Mouse (Mus musculus): Measurements from ENCODE around the gene Nrxn1. TPM values are rescaled to one million over a fixed set of nuclear protein-coding genes. Genes with fewer than 3 reads are reported as not detected.

Gene Nrxn1
- polyA plus RNA-seq, 1 experiment from 2014 or later: 2.4 TPM

DNA sequence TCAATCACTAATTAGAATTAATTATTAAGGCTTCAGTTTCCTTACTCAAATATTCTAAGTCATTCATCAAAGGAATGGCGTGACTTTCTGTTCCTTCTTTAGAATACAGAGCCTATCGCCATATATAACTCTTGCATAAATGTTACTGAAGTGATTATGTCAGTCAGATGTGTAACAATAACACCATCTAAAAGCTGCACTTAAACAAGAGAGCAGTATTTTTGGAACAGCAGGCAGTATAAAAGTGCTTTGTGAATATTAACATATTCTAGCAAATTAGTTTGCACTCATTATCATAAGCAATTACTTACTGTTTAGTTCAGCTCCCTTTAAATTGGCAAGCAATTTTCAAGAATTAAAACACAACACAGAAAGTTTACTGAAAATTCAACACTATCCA lies 716.3 kb downstream of the Nrxn1 start:
- Histone ChIP-seq H3K4me3 (ENCODE audit: low read length) (no peak overlapping the region), H3K36me3 (ENCODE audit: control insufficient read depth, insufficient read depth, low read length) (no peaks in the 10 kb centered on the region), H3K27ac (ENCODE audit: low read length) (no peak overlapping the region), H3K27me3 (ENCODE audit: control insufficient read depth, insufficient read depth, low read depth, low read length) (no peaks in the 10 kb centered on the region), H3K4me1 (replicated peaks; ENCODE audit: control insufficient read depth, insufficient read depth, low read length) (no peaks in the 10 kb centered on the region), H3K9ac (ENCODE audit: low read length) (no peak overlapping the region), H3K4me2 (ENCODE audit: low read depth, low read length) (no peak overlapping the region), H3K9me3 (ENCODE audit: control insufficient read depth, low read length) (no peaks in the 10 kb centered on the region)
- no peak for ATAC-seq (ENCODE audit: low read depth)
- 89% methylated on average over 2 of the region's 2 CpGs for whole genome bisulfite sequencing

DNA sequence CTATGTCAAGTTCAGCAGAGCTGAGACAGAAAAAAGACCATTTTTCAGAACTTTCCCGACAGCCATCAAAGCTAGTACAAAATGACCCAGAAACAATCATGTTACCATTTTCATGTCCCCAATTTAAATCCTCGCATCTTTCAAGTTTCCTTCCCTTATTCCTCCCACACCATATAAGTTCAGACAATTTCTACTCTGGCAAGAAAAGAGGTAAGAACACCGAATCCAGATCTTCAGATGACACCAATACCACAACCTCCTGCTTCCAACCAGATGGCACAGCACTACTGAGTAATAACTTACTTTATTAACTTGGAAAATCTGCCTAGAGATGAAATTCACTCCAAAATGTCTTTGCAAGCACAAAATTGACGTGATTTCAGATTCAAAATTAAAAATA lies 730.7 kb downstream of the Nrxn1 start:
- no peaks in the 10 kb centered on the region for H3K27me3 ChIP-seq (ENCODE audit: control insufficient read depth, insufficient read depth, low read depth, low read length)
- no peaks in the 10 kb centered on the region for H3K4me1 ChIP-seq (replicated peaks; ENCODE audit: control insufficient read depth, insufficient read depth, low read length)
- H3K27ac ChIP-seq (ENCODE audit: low read length): no peak overlapping the region
- no peak overlapping the region for H3K4me2 ChIP-seq (ENCODE audit: low read depth, low read length)
- no peak for ATAC-seq (ENCODE audit: low read depth)
- H3K36me3 ChIP-seq (ENCODE audit: control insufficient read depth, insufficient read depth, low read length): no peaks in the 10 kb centered on the region
- H3K9me3 ChIP-seq (ENCODE audit: control insufficient read depth, low read length): no peaks in the 10 kb centered on the region
- 77% methylated on average over 4 of the region's 4 CpGs for WGBS
- no peak overlapping the region for H3K9ac ChIP-seq (ENCODE audit: low read length)
- no peak overlapping the region for H3K4me3 ChIP-seq (ENCODE audit: low read length)

DNA sequence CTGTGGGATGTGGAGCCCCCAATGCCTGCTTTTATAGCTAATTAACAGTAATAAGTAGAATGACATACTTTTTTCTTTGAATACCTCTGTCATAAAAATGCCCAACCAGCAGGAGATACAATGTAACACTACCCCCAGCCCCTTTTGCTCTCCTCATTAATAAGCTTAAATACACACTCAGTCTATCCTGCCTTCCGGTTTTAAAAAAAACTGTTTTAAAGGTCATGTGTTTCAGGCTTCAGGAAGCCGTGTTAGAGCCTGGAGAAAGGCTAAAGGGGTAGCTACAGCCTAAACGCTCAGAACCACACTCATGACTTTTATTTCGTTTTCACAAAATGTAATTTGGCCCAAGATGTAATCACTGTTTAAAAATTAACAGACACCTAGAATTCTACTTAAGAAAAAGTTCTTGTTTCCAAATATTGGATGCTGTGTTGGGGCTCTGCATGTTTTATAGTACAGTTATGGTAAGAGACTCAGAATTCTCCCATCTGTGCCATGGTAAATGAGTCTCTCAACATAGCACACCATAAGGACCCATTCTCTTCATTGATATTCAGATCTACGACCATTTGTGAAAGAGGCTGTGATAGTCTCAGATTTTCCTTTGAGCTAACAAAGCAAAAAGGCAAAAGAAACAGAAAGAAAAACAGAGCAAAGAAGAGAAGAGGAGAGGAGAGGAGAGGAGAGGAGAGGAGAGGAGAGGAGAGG lies 743.3 kb downstream of the Nrxn1 start:
- WGBS: 45% methylated on average over 5 of the region's 5 CpGs
- H3K27ac ChIP-seq (ENCODE audit: low read length): no peak overlapping the region
- H3K27me3 ChIP-seq (ENCODE audit: control insufficient read depth, insufficient read depth, low read depth, low read length): no peaks in the 10 kb centered on the region
- ATAC-seq (ENCODE audit: low read depth): no peak
- no peak overlapping the region for H3K9ac ChIP-seq (ENCODE audit: low read length)
- no peaks in the 10 kb centered on the region for H3K9me3 ChIP-seq (ENCODE audit: control insufficient read depth, low read length)
- H3K36me3 ChIP-seq (ENCODE audit: control insufficient read depth, insufficient read depth, low read length): no peaks in the 10 kb centered on the region
- H3K4me3 ChIP-seq (ENCODE audit: low read length): no peak overlapping the region
- H3K4me2 ChIP-seq (ENCODE audit: low read depth, low read length): no peak overlapping the region
- no peaks in the 10 kb centered on the region for H3K4me1 ChIP-seq (replicated peaks; ENCODE audit: control insufficient read depth, insufficient read depth, low read length)

DNA sequence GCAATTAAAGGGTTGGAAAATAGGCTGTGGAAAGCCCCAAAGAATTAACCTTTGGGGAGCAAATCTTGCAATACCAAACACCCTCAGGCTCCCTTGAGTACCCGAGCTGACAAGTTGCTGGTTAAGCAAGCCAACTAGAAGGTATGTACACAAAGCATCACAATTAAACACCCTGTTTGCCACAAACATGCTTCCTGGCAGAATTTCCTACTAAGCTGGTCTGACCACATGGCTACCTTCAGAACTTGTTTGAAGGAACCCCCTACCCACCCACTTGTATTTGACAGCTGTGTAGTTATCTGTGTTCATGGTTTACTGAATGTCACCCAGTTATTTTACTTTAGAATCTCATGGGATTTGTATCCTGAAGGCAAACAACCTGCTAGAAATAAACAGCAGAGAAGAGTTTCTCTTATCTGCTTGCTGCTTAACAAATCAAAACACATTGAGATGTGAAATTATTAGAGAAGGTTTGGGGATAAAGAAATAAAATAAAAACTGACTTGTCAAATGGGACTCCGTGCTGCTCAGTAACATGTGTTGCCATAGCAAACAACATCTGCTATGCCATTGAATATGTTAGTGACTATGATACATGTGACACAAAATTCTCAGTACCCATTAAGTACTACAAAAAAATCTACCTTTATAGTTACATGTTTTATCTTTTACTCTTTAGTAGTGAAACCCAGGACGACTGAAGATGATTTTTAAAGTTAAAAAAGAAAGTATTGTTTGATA lies 746.0 kb downstream of the Nrxn1 start:
- Histone ChIP-seq H3K9me3 (ENCODE audit: control insufficient read depth, low read length) (no peaks in the 10 kb centered on the region), H3K4me3 (ENCODE audit: low read length) (no peak overlapping the region), H3K9ac (ENCODE audit: low read length) (no peak overlapping the region), H3K27me3 (ENCODE audit: control insufficient read depth, insufficient read depth, low read depth, low read length) (no peaks in the 10 kb centered on the region), H3K4me2 (ENCODE audit: low read depth, low read length) (no peak overlapping the region), H3K36me3 (ENCODE audit: control insufficient read depth, insufficient read depth, low read length) (no peaks in the 10 kb centered on the region), H3K27ac (ENCODE audit: low read length) (no peak overlapping the region), H3K4me1 (replicated peaks; ENCODE audit: control insufficient read depth, insufficient read depth, low read length) (no peaks in the 10 kb centered on the region)
- WGBS: 50% methylated on average over 3 of the region's 3 CpGs
- no peak for ATAC-seq (ENCODE audit: low read depth)

DNA sequence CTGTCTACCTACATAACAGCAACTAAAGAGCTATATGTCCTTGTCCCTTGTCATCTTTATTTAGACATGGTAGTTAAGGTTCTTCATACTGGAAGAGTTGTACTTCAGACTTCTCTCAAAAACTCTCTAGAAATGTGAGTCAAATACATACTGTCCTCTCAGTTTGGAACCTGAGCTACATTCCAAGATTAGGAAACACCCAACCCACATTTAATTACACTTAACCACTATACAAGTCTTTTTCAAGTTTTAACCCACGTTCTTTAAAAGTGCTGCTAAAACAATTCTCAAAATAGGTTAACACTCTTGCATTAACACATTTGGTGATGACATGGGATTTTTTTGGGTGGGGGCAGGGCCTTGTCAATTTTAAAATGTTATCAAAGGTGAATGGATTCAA lies 759.4 kb downstream of the Nrxn1 start:
- Histone ChIP-seq H3K36me3 (ENCODE audit: control insufficient read depth, insufficient read depth, low read length) (no peaks in the 10 kb centered on the region), H3K4me1 (replicated peaks; ENCODE audit: control insufficient read depth, insufficient read depth, low read length) (no peaks in the 10 kb centered on the region), H3K4me3 (ENCODE audit: low read length) (no peak overlapping the region), H3K27ac (ENCODE audit: low read length) (no peak overlapping the region), H3K4me2 (ENCODE audit: low read depth, low read length) (no peak overlapping the region), H3K9ac (ENCODE audit: low read length) (no peak overlapping the region), H3K9me3 (ENCODE audit: control insufficient read depth, low read length) (no peaks in the 10 kb centered on the region), H3K27me3 (ENCODE audit: control insufficient read depth, insufficient read depth, low read depth, low read length) (no peaks in the 10 kb centered on the region)
- WGBS: 64% methylated on average over 1 of the region's 1 CpGs
- ATAC-seq (ENCODE audit: low read depth): no peak

DNA sequence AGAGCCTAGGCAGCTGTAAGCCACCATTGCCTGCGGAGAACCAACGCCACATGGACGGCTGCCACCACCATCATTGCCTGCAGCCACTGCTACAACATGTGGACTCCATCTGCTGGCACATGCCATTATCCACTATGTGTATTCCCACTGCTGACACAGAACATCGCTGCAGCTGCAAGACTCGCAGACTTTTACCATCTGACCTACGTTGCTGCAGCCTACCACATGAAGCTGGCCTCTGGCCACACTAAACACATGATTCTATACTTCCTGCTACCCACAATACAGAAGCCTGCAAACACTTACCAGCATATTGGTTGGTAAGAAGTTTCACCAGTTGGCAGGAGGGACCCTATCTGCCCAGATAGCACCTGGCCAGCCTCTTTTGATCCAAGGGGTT lies 769.2 kb downstream of the Nrxn1 start:
- no peaks in the 10 kb centered on the region for H3K9me3 ChIP-seq (ENCODE audit: control insufficient read depth, low read length)
- no peak for ATAC-seq (ENCODE audit: low read depth)

DNA sequence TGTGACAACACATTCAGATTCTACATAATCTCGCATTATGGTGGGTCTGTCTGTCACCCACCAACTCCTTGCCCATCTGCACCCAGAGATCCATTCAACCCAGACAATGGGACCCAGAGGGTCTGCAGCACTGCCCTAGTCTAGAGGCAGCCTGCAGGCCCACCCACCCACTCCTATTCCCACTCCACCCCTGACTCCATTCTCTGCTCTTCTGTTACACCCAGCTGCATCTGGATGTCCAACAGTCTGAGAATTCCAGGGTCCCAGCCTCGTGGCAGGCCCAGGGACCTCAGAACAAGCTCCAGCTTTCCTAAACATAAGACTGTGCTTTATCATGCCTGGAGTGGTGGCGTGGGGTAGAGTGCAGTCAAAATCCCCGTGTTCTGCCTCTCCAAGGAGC lies 820.6 kb downstream of the Nrxn1 start:
- Histone ChIP-seq H3K9me3 (ENCODE audit: control insufficient read depth, low read length) (no peaks in the 10 kb centered on the region), H3K27ac (ENCODE audit: low read length) (no peak overlapping the region), H3K4me1 (replicated peaks; ENCODE audit: control insufficient read depth, insufficient read depth, low read length) (no peaks in the 10 kb centered on the region), H3K27me3 (ENCODE audit: control insufficient read depth, insufficient read depth, low read depth, low read length) (no peaks in the 10 kb centered on the region), H3K36me3 (ENCODE audit: control insufficient read depth, insufficient read depth, low read length) (no peaks in the 10 kb centered on the region), H3K4me2 (ENCODE audit: low read depth, low read length) (no peak overlapping the region), H3K9ac (ENCODE audit: low read length) (no peak overlapping the region), H3K4me3 (ENCODE audit: low read length) (no peak overlapping the region)
- 44% methylated on average over 4 of the region's 4 CpGs for WGBS
- no peak for ATAC-seq (ENCODE audit: low read depth)

More for the DNA sequence above, 769.2 kb downstream of the Nrxn1 start:
- H3K27me3 ChIP-seq (ENCODE audit: control insufficient read depth, insufficient read depth, low read depth, low read length): no peaks in the 10 kb centered on the region
- no peaks in the 10 kb centered on the region for H3K36me3 ChIP-seq (ENCODE audit: control insufficient read depth, insufficient read depth, low read length)
- H3K4me1 ChIP-seq (replicated peaks; ENCODE audit: control insufficient read depth, insufficient read depth, low read length): no peaks in the 10 kb centered on the region
- H3K4me2 ChIP-seq (ENCODE audit: low read depth, low read length): no peak overlapping the region
- WGBS: 62% methylated on average over 6 of the region's 6 CpGs
- H3K9ac ChIP-seq (ENCODE audit: low read length): no peak overlapping the region
- H3K4me3 ChIP-seq (ENCODE audit: low read length): no peak overlapping the region
- H3K27ac ChIP-seq (ENCODE audit: low read length): no peak overlapping the region

DNA sequence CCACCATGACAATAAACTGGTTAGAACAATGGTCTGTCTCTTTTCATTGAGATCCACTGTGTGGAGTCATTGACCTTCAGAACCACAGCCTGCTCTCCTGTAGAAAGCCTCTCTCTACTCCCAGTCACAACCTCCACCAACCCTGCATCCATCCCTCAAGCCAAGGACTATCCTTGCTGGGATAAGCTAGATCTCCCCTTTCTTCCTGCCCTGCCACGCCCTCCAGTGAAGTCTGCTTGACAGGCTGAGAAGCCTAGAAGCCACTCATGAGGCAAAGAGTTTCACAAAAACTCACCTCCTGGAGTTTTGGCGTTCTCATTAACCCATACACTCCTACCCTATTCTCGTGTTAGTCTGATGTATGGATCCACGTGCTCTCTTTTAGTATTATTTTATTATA lies 821.7 kb downstream of the Nrxn1 start:
- no peak for ATAC-seq (ENCODE audit: low read depth)
- H3K4me1 ChIP-seq (replicated peaks; ENCODE audit: control insufficient read depth, insufficient read depth, low read length): no peaks in the 10 kb centered on the region
- WGBS: 27% methylated on average over 4 of the region's 4 CpGs
- no peaks in the 10 kb centered on the region for H3K36me3 ChIP-seq (ENCODE audit: control insufficient read depth, insufficient read depth, low read length)
- no peak overlapping the region for H3K4me2 ChIP-seq (ENCODE audit: low read depth, low read length)
- H3K9ac ChIP-seq (ENCODE audit: low read length): no peak overlapping the region
- no peak overlapping the region for H3K27ac ChIP-seq (ENCODE audit: low read length)
- no peaks in the 10 kb centered on the region for H3K9me3 ChIP-seq (ENCODE audit: control insufficient read depth, low read length)
- H3K4me3 ChIP-seq (ENCODE audit: low read length): no peak overlapping the region
- no peaks in the 10 kb centered on the region for H3K27me3 ChIP-seq (ENCODE audit: control insufficient read depth, insufficient read depth, low read depth, low read length)

DNA sequence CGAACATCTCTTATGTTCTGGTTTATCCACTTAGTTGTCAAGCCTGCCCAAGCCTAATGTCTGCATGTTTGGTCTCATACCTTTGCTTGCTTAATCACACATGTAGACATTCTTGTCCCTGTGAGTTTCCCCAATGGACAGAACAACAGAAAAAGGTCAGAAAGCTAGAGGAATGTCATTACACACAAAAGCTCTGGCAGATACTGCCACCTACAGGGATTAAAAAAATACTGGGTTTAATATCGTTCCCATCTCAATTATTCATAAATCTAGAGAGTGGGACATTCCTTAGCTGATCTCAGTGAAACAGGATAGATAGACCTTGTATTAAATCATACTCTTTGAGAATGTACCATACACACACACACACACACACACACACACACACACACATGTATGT lies 823.7 kb downstream of the Nrxn1 start:
- ATAC-seq (ENCODE audit: low read depth): no peak
- Histone ChIP-seq H3K9ac (ENCODE audit: low read length) (no peak overlapping the region), H3K4me3 (ENCODE audit: low read length) (no peak overlapping the region), H3K27me3 (ENCODE audit: control insufficient read depth, insufficient read depth, low read depth, low read length) (no peaks in the 10 kb centered on the region), H3K9me3 (ENCODE audit: control insufficient read depth, low read length) (no peaks in the 10 kb centered on the region), H3K36me3 (ENCODE audit: control insufficient read depth, insufficient read depth, low read length) (no peaks in the 10 kb centered on the region), H3K4me1 (replicated peaks; ENCODE audit: control insufficient read depth, insufficient read depth, low read length) (no peaks in the 10 kb centered on the region), H3K4me2 (ENCODE audit: low read depth, low read length) (no peak overlapping the region), H3K27ac (ENCODE audit: low read length) (no peak overlapping the region)
- 66% methylated on average over 2 of the region's 2 CpGs for WGBS
